Mouse (Mus musculus) embryo, embryonic 9.5 days (tissue): ENCODE results near the gene Surf4.

ENCODE experiments used
- DNase-seq: peaks from one replicate; pipeline ENCODE4 v3.0.0-alpha.2; 2017; ENCODE audit errors: extremely low spot score

The Surf4 gene

DNA sequence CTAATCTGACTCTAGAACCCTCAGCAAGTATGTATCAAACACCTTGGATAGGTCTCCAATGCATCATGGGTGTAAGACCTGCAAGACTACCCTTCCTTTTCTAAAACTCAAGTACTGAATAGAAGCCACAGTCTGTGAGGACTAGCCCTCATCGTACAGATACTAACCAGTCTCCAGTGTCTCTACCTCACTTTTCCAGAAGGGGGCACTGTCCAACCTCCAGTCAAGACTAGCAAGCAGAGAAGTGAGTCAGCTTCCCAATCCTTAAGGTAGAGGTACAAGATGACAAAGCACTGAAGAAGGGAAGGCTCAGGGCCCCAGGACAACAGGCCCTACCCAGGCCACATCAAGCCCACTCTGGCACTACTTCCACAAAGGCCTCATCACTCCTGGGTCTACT lies 3.3 kb downstream of the Surf4 start:
- peak; percentile 56 for DNase-seq

DNA sequence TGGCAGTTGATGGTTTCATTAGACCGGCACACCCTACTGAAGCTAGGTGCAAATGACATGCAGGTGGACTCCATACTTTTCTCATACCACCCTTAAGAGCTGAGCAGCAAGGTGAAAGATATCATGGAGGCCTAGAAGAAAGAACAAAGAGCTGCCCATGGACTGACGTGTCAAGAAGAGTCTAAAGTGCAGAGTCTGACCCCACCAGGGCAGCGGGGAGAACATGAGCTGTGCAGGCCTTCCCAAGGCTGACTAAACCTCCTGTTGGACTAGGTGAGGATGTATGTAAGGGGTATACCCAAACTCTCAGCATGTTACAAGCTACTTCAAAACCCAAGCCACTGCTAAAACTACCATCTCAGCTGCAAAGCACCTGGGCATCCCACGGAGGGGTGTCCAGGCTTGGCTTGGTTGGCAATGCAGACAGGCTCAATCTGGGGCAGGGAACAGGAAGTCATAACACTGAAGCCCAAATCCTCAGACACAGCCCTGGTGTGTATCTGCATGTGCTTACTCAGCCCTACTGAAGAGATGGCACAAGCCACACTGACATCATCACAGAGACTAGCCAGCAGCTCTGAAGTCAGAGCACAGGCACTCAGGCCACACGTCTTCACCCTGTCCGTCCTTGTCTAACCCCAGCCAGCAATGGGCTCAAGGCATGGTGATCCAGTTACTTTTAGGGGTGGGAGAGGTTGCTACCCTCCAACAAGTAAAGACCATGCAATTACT lies 5.8 kb downstream of the Surf4 start:
- DNase-seq = no peak

DNA sequence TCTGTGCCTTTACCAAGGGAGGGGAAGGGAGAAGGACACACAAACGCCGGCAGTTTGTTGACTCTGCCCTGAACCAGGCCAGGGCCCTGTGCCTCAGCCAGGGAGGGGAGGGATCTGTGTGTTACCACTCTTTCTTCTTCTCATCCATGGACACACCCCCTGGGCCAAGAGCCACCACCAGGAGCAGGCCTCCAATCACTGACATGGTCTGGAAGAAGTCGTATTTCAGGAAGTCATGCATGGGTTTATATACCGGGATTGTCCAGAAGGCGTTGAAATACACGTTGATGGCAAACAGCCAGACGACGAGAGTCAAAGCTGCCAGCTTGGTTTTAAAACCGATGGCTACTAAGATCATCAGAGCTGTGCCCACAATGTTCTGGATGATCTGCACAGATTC lies 11.9 kb downstream of the Surf4 start:
- no peak for DNase-seq

DNA sequence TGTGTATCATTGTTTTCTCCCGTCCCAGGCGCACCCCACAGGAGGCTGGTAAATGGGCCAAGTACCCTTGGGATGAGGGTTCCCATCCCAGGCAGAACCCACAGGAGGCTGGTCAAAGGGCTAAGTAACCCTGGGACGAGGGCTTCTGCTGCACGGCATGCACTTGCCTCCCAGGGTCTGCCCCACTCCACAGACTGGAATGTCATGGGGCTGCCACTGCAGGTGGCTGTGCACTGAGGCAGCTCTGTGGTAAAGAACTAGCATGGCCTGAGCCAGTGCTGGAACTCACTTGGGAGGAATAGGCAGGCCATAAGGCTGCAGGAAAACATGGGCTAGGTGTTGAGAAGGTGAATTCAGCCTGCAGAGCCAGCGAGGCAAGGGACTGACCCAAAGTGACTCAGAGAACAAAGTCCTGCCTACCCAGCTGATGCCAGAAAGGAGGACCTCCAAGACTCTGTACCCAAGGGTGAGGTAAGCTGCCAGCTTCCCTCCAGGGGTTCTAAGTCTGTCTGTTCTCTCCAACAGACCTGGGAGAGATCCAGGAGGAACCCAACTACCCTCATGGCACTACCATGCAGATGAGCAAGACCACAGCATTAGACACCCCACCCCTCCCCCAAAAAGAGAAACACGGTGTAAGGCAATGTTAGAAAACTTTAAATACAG lies 13.4 kb downstream of the Surf4 start:
- no peak for DNase-seq

DNA sequence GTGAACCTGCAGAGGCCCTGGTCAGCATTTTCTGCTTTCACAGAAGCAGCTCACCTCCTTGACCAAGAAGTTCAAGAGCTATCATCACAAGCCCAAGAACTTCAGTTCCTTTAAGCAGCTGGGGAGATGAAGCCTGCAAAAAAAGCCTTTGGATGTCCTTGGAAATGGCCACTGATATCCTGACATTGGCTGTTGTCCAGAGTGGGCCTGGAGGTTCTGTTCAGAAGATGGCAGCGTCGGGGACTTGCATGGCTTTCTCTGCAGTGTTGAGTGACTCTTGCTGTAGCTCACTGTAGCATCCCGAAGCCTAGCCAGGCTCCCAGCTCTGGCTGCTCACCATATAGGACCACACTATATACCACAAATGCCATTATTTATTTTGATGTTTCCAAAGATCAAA lies 14.0 kb downstream of the Surf4 start:
- DNase-seq = no peak

DNA sequence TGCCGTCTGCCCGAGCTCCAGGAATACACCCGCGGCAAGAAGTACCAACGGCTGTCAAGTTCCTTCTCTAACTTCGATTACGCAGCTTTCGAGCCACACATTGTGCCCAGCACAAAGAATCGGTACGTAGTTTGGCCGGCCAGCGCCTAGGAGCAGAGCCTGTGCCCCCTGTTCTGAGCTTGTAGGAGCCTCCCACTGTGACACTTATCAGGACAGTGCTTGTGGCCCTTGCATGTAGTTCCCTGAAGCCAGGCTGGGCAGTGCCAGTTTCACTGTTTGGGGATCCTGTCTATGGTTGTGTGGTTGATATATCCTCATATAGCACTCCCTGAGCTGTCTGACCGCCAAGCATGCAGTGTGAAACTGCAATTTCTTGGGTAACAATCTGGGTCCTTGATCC lies 17.0 kb downstream of the Surf4 start:
- DNase-seq = no peak

DNA sequence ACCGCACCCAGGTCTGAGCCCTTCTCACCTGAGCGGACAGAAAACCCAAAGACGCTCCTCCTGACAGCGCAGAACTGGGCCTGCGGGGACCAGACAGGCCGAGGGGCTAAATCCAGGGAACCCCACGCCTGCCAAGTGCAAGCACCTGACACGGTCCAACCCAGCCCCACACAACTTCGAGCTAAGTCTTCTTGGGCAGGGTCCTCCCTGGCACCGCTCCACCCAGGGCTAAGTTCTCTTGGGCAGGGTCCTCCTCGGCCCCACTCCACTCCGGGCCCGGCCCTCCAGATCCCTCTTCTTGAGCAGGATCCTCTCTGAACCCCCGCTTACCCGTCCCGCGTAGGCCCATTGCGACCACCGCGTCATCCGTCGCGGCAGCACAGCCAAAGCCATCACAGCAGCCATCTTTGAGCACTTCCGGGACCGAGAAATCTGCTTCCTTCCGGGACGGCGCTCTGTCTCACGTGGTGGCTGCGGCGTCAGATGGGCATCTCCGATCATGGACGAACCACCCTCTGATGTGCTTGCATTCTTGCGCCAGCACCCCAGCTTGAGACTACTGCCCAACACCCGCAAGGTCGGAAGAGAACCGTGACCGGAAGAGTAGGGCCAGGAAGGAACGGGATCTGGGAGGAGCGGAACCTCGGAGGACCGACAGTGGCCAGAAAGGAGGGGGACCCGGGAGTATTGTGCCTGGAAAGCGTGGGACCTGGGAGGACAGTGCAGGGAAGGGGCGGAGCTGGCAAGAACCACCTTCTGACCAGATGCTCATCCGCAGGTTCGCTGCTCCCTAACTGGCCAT lies 17.6 kb downstream of the Surf4 start, which contains the start of the genes Surf2 and Surf1:
Gene Surf2 (plus strand): TSS at position 441 of the 802 bp plus-strand sequence.
Gene Surf1 (minus strand): TSS at position 604 of the 802 bp plus-strand sequence.
- peak; percentile 79 for DNase-seq

DNA sequence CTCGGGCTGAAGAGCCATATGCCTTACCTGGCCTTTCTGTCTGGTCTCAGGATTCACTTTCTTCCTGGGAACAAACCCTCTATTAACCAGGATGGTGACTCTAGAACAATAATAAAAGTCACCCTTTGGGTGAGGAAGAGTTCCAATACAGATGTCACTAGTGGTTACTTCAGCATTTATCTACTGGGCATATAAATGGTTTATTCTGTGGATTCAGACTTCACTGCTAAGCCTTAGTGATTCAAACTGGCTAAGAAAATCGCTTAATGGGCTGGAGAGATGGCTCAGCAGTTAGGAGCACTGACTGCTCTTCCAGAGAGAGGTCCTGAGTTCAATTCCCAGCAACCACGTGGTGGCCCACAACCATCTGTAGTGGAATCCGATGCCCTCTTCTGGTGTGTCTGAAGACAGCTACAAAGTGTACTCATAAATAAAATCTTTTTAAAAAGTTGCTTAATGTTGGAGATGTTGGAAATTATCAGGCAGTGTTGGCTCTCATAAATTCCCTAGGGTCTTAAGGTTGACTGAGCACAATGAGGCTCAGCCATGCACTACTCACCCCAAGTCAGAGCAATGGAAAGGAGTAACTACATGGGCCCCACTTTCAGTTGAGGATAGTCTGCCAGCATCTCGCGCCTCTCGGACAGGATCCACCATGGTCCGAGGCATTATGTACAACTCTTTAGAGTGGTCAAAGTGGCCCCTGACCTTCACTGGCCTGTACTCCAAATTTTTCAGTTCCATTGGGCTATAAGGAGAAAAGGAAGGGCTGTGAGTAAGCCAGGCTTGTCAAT lies 19.4 kb downstream of the Surf4 start:
- no peak for DNase-seq

DNA sequence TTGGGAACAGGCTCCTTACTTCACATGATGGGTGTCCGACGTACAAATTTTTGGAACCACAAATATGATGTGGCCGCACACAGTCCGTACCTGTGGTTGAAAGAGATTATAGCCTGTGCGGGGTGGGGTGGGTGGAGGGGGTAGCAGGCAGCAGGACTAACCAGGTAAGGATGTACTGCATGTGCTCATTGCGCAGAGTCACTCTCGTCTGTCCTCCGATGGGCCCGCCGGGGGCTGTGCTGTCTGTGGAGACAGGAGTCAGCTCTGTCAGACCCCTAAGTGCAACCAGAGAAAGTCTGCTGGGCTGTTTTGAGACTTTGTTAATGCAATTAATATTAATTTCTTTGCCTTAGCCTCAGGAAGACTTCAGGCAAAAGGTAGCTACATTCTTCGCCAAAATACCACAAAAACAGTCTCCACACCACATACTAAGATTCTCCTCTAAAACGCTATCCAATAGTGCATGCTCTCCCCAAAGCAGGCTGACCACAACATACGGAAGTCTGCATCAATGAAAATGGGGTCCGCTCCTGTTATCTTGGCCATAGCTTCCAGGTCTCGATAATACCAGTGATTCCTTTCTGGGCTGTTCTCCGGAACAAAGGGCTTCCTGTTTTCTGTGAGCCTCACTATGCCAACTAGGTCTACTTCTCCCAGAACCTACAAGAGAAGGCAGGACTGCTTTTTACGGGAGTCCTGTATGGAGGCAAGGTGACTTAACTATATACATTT lies 20.1 kb downstream of the Surf4 start:
- DNase-seq = no peak

DNA sequence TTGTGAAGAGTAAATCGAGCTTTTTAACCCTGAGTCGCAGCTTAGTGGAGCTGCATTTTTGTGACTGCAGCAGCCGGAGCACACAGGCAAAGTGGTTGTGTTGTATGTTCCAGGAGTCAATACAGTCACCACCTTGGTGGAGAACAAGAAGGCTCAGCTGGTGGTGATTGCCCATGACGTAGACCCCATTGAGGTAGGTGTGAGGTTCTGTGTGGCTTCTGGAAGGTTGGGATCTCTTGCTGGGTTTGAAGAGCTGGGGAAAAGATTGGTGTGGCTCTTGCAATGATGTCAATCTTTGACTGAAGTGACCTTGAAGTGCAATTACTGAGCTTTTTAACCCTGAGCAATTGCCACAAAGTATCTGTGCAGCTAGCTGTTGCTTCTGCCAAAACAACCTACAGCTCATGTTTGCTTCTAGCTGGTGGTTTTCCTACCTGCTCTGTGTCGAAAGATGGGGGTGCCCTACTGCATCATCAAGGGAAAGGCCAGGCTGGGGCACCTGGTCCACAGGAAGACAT lies 21.4 kb downstream of the Surf4 start:
- DNase-seq = no peak

DNA sequence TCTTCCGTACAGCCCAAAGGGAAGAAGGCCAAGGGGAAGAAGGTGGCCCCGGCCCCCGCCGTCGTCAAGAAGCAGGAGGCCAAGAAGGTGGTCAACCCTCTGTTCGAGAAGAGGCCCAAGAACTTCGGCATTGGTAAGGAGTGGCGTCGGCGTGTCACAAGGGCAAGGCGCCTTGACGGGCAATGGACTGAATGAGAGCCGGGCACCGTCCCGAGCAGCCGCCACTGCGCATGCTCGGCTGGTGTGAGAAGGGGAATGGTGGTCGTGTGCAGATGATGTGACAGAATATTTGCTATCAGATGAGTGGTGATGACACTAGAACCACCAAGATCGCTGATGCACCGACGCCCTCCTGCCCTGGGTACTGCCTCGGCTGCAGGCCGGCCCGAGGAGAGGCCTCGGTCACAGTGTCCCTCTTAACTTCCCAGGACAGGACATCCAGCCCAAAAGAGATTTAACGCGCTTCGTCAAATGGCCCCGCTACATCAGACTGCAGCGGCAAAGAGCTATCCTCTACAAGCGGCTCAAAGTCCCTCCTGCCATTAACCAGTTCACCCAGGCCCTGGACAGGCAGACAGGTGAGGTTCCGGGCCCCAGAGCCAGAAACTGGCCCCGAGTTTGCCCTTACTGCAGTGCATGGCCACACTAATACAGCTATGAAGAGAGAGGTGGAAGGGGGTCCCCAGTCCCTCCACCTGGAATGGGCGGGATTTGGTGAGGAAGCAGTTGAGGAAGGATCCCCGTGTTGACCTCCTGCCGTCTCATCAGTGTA lies 22.5 kb downstream of the Surf4 start:
- DNase-seq = no peak

DNA sequence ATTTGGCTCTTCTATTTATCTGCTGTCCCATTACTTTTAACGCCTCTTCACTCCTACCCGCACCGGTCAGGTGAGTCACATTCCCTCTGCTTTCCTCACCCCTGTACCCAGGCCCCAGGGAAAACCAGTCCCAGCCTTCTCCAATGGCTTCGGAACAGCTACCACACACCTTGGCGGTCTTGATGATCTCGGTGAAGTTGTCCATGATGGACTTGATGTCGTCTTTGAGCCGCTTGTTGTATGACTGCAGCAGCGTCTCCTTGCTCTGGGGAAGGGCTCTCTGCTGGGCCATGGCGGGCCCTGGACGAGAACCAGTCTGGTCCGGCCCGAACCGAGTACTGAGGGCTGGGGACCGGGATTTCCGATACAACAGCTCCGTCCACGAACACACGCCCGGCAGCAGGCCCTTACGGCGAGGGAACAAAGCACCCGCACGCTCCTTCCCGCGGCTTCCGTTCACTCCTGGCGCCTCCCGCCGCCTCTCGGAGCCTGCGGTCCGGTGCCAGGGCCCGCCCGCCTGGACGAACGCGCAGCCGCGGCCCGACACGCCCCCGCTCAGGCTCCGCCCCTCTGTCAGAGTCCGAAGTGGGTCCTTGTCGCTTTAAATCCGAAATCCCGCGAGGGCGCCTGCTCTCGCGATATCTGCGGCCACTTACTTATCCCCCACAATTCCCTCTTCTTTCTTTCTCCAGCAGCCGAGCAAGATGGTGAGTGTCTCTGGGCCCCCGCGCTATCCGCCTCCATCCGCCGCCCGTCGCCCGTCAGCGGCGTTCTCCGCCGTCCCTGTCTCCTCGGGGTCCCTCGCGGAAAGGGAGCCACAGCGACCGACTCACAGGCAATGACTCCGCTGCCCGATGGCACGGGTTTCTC lies 23.4 kb downstream of the Surf4 start, which contains the start of the genes Med22 and Rpl7a:
Gene Med22 (minus strand): TSS at position 554 of the 870 bp plus-strand sequence.
Gene Rpl7a (plus strand): TSS at position 641 of the 870 bp plus-strand sequence.
- peak; percentile 98 for DNase-seq

DNA sequence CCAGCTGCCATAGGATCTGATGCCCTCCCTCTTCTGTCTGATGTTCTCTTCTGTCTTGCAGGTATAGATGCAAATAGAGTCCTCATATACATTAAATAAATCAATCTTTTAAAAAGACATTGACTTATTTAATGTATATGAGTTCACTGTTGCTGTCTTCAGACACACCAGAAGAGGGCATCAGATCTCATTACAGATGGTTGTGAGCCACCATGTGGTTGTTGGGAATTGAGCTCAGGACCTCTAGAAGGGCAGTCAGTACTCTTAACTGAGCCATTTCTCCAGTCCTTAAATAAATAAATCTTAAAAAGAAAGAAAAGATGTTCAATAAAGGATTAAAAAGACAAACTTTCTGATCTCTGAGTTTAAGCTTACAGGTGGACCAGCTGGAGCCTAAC lies 24.3 kb downstream of the Surf4 start:
- no peak for DNase-seq

DNA sequence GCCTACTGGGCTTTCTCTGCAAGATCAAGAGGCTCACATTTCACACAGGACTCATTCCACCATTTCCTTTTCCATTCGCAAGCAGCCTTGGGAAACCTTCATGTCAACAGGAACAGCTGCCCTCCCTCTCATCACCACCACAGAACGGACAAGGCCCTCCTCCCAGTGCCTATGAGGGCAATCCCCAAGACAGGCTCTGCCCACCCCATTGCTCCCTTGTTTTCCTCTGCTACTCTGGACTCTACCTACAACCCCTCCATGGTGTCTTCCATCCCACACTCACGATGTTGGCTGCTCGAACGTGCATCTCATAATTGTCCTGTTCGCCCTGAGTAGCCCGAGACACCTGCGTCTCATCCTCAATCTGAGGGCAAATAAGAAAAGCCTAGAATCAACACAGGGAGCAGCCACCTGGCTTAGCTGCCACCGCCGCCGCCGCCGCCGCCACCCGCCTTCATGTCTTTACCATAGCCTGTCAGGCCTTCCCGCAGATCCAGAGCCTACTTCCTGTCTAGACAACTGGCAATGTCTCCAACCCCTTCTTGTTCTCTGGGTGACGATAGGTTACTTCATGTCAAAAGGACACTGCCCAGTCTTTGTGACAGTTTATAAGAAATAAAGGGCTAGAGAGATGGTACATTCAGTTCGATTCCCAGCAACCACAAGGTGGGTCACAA lies 24.9 kb downstream of the Surf4 start:
- DNase-seq = no peak

DNA sequence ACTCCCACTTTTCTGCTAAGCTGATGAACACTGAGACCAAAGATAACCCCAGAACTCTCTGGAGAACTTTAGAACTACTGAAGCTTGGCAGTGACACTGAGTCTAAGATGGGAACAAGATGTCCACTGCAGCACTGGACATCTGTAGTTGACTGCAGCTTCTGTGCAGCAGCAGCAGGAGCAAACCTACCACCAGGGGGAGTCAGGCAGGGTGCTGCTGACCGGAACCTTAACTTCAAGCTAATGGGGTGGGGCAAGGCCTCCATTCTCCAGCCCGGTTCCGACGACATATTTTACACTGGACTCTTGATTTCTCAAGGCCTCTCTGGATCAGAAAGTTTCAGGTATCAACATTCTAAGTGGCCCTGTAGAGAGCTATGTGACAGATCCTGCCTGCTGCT lies 26.6 kb downstream of the Surf4 start:
- DNase-seq = no peak

DNA sequence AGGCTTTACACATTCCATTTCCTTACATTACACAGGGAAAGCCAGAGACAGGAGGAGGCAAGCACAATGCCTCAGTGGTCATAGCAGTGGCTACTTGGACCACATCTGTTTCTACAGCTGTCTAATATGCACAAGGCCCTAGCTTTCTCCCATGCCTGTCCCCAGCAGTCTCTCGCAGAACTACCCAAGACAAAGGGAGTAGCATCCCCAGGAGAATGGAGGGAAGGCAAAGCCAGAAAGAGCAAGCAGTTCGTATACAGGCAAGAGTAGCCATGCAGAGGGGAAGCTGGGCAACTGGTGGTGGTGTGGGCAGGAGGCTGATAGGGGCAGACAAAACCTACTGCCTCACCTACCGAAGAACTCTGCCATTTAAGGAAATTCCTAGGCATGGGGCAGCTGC lies 27.3 kb downstream of the Surf4 start:
- DNase-seq = no peak

DNA sequence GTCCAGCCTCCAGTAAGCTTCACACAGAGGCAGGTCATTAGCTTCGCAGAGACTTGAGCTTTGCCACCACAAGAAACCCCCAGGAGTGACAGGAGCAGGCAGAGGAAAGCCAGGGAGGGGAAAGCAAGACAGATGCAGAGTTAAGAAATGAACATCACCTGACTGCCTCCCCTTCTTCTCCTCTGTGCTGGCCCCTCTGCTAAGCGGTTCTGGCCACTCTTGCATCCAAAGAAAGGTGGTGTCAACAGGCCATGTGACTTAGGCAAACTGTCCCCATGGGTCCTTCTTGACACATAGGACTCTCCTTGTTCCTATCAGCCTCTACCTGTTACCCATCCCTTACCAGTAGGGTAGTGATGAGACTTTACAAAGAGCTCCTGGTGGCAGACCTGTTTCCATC lies 27.8 kb downstream of the Surf4 start:
- DNase-seq = no peak

DNA sequence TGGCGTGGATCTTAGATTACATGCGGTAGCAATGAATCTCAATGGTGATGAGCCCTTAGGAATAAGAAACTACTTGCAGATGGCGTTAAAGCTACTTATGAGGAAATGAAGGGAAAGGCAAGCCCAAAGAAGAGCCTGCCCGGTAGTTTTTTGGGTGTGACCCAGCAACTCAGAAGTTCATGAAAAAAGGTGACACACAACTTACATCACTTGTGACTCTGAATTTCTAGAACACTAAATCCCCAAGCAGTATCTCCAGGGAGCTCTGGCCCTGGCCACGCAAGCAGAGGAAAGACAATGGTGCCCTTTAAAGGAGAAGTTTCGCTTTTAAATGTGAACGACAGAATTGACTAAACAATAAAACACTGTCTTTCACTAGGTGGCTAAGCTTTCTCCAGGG lies 30.4 kb downstream of the Surf4 start:
- no peak for DNase-seq
